8 mouse cellular contexts compared by ENCODE assay signal in the genomic region with DNA sequence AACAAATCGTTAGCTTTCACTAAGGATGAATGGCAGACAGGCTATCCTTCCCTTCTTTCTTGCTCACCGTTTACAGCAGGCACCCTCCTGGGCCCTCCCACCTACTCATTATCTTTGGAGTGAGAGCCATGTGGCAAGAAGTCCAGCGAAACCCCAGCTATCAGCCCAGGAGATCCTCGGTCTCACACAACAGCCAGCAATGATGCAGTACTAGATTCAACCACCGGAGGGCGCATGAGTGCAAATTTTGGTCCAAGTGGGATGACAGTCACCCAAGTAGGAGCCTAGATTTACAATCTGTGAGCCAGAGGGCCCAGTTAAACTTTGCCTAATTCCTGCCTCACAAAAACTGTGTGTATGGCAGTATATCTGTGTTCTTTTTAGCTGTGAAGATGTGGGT. TPM values are rescaled to one million over a fixed set of nuclear protein-coding genes. Genes with fewer than 3 reads are reported as not detected.
DNase-seq lines count a peak whose midpoint lies in the region; ATAC-seq and TF ChIP-seq lines count a peak whose summit lies in the region.

No protein-coding gene starts in this region.

- H3K27me3 ChIP-seq in MEL (ENCODE audit: control insufficient read depth in 1 of 2, insufficient read depth in 2 of 2, low read length in 2 of 2): no peaks in the 10 kb centered on the region
- H3K27me3 ChIP-seq in cerebellum, adult 2 months (ENCODE audit: control insufficient read depth, insufficient read depth, low read length): no peaks in the 10 kb centered on the region
- peaks cover 19% of the 10 kb centered on the region for H3K27me3 ChIP-seq in lung, embryonic 14.5 days (ENCODE audit: insufficient read depth, low read length)

- TF ChIP-seq RAD21 in MEL (IDR thresholded peaks at IDR 0.05; ENCODE audit: low read depth, low read length): peak; percentile 86

- no peaks in the 10 kb centered on the region for H3K9me3 ChIP-seq in MEL (replicated peaks; ENCODE audit: insufficient read depth, low read length)
- no peaks in the 10 kb centered on the region for H3K9me3 ChIP-seq in lung, embryonic 14.5 days (ENCODE audit: low read depth, low read length)

- H3K4me3 ChIP-seq in MEL (ENCODE audit: control insufficient read depth in 1 of 2, insufficient read depth in 1 of 2, low read depth in 2 of 2, low read length in 2 of 2): peak overlapping the region; percentile 41 to 50
- peak overlapping the region; percentile 7 for H3K4me3 ChIP-seq in cerebellum, adult 2 months (replicated peaks; ENCODE audit: insufficient read depth, low read depth, low read length)
- peak overlapping the region; percentile 32; the same call in 1 of the 2 replicates for H3K4me3 ChIP-seq in layer of hippocampus, adult 2 months
- no peak overlapping the region for H3K4me3 ChIP-seq in lung, embryonic 14.5 days (ENCODE audit: low read depth, low read length)

- peak; percentile 79 to 96 (median 92) for TF ChIP-seq CTCF in MEL (IDR thresholded peaks at IDR 0.05 in 2 of 3, conservative IDR thresholded peaks at IDR 0.05 in 1 of 3; ENCODE audit: control insufficient read depth in 1 of 3, insufficient read depth in 1 of 3, low read depth in 2 of 3, low read length in 3 of 3, poor library complexity in 1 of 3, severe bottlenecking in 1 of 3)
- TF ChIP-seq CTCF in cerebellum, adult 2 months (IDR thresholded peaks at IDR 0.05; ENCODE audit: borderline replicate concordance, insufficient read depth, low read depth, low read length): peak; percentile 93
- TF ChIP-seq CTCF in layer of hippocampus, adult 2 months (conservative IDR thresholded peaks at IDR 0.05): peak; percentile 95
- TF ChIP-seq CTCF in lung, embryonic 14.5 days (IDR thresholded peaks at IDR 0.05; ENCODE audit: low read depth): peak; percentile 96

- H3K79me2 ChIP-seq in MEL (ENCODE audit: control insufficient read depth, insufficient read depth, low read length, poor library complexity): peaks cover 8% of the 10 kb centered on the region; the same call in 1 of the 2 replicates

- TF ChIP-seq POLR2A in MEL (IDR thresholded peaks at IDR 0.05; ENCODE audit: control insufficient read depth in 1 of 2, insufficient read depth in 1 of 2, low read depth in 1 of 2, low read length in 2 of 2, poor library complexity in 1 of 2): no peak
- no peak for TF ChIP-seq POLR2A in cerebellum, adult 2 months (IDR thresholded peaks at IDR 0.05; ENCODE audit: borderline replicate concordance, insufficient read depth, low read length)

- 0 out of 2 replicates have a peak overlapping the region, but pooled peaks have one; percentile 15 for H3K4me2 ChIP-seq in lung, embryonic 14.5 days

- TF ChIP-seq EP300 in MEL (IDR thresholded peaks at IDR 0.05; ENCODE audit: low read depth in 1 of 2, low read length in 2 of 2): no peak

- H3K9ac ChIP-seq in MEL (ENCODE audit: control insufficient read depth, low read depth, low read length, poor library complexity, severe bottlenecking): peak overlapping the region; percentile 38
- no peak overlapping the region for H3K9ac ChIP-seq in lung, embryonic 14.5 days

- H3K27ac ChIP-seq in MEL (ENCODE audit: control insufficient read depth, low read depth, low read length): no peak overlapping the region
- no peak overlapping the region for H3K27ac ChIP-seq in cerebellum, adult 2 months (ENCODE audit: insufficient read depth, low read length)
- H3K27ac ChIP-seq in layer of hippocampus, adult 2 months: peak overlapping the region; percentile 43
- no peak overlapping the region for H3K27ac ChIP-seq in lung, embryonic 14.5 days (ENCODE audit: low read depth)

- peak; percentile 91 for DNase-seq in MEL (ENCODE audit: low read depth, low spot score)
- peak; percentile 82 to 95 for DNase-seq in cerebellum, adult 2 months
- peak; percentile 85 for DNase-seq in forelimb bud, embryonic 11.5 days (ENCODE audit: low read depth, low spot score)
- peak; percentile 93 for DNase-seq in heart, postnatal 4 days
- peak; percentile 89 to 98 for DNase-seq in layer of hippocampus, adult 2 months (ENCODE audit: low spot score in 2 of 2)
- DNase-seq in lung, embryonic 14.5 days: peak; percentile 96
- DNase-seq in ovary, adult 18-20 months (ENCODE audit: low spot score): peak; percentile 69
- peak; percentile 78 for DNase-seq in thymus, postnatal 0 days (ENCODE audit: low spot score)

- WGBS in cerebellum, adult 2 months: 1% methylated on average over 6 of the region's 6 CpGs
- 7% methylated on average over 6 of the region's 6 CpGs for WGBS in lung, embryonic 14.5 days

- H3K36me3 ChIP-seq in MEL (ENCODE audit: control insufficient read depth in 1 of 2, insufficient read depth in 2 of 2, low read length in 2 of 2): peaks cover 0 to 24% of the 10 kb centered on the region in 2 experiments; a peak in 2 of 4 replicates
- H3K36me3 ChIP-seq in lung, embryonic 14.5 days (ENCODE audit: insufficient read depth): no peaks in the 10 kb centered on the region

- peak; percentile 76; the same call in 1 of the 2 replicates for ATAC-seq in lung, embryonic 14.5 days (ENCODE audit: insufficient read depth)

- H3K4me1 ChIP-seq in MEL (ENCODE audit: control insufficient read depth in 1 of 2, insufficient read depth in 2 of 2, low read length in 2 of 2): peaks cover 11 to 35% of the 10 kb centered on the region in 2 experiments
- H3K4me1 ChIP-seq in cerebellum, adult 2 months (ENCODE audit: control insufficient read depth, insufficient read depth, low read length): peaks cover 4% of the 10 kb centered on the region; the same call in 1 of the 2 replicates
- 0 out of 2 replicates have a peak, but pooled peaks cover 7% of the 10 kb centered on the region for H3K4me1 ChIP-seq in lung, embryonic 14.5 days (ENCODE audit: insufficient read depth)

TF ChIP-seq in MEL, 35 proteins besides CTCF, POLR2A, EP300 and RAD21:
- TF ChIP-seq USF1 (IDR thresholded peaks at IDR 0.05; ENCODE audit: low read depth, low read length): no peak
- TF ChIP-seq SIN3A (IDR thresholded peaks at IDR 0.05; ENCODE audit: low read length): peak; percentile 52; the same call in 1 of the 2 replicates
- TF ChIP-seq GABPA (IDR thresholded peaks at IDR 0.05; ENCODE audit: low read depth, low read length): no peak
- TF ChIP-seq ZNF384 (IDR thresholded peaks at IDR 0.05; ENCODE audit: low read depth, low read length): peak; percentile 47; the same call in 1 of the 2 replicates
- no peak for TF ChIP-seq E2F4 (IDR thresholded peaks at IDR 0.05; ENCODE audit: borderline replicate concordance, low read depth, low read length)
- TF ChIP-seq RCOR1 (IDR thresholded peaks at IDR 0.05; ENCODE audit: low read depth, low read length): peak; percentile 78
- TF ChIP-seq ZC3H11A (IDR thresholded peaks at IDR 0.05; ENCODE audit: low read depth, low read length): peak; percentile 76
- peak; percentile 94 for TF ChIP-seq SMC3 (IDR thresholded peaks at IDR 0.05; ENCODE audit: low read depth, low read length)
- TF ChIP-seq JUND (IDR thresholded peaks at IDR 0.05; ENCODE audit: low read depth, low read length): no peak

RNA-seq across cellular contexts. Expression of a gene that starts 5.2 kb away (rescaled TPM):
- 469 and 780 TPM in 2 replicates for total RNA-seq in MEL (2012; rRNA removed)
- 1,000 to 10,000 TPM in 1 of 2 experiments, not detected in 1; 2,013 TPM for polyA plus RNA-seq in MEL (2012; ENCODE audit: insufficient read depth in 1 of 2, insufficient read length in 2 of 2, low read depth in 1 of 2, low replicate concordance in 2 of 2, missing spikeins in 1 of 2)
- 579 and 685 TPM in 2 replicates for polyA plus RNA-seq in cerebellum, adult 2 months (2012; rRNA removed)
- 10 to 100 TPM; 35.5 to 37.4 TPM for total RNA-seq in heart, postnatal 4 days (2021)
- 100 to 1,000 TPM; 545 to 546 TPM for total RNA-seq in layer of hippocampus, adult 2 months (2021)
- polyA plus RNA-seq in lung, embryonic 14.5 days (2014; fragmentation: Nextera tagmentation; extraction: Ambion mirVana): 12.3 and 15.2 TPM in 2 replicates
- 44.8 and 45.7 TPM in 2 replicates for polyA plus RNA-seq in thymus, postnatal 0 days (2015; fragmentation: Nextera tagmentation; extraction: Ambion mirVana)

RNA-seq across cellular contexts. Expression of a gene that starts 11.6 kb away (rescaled TPM):
- 1,017 and 1,342 TPM in 2 replicates for total RNA-seq in MEL (2012; rRNA removed)
- 1,000 to 10,000 TPM; 1,189 to 2,940 TPM for polyA plus RNA-seq in MEL (2012; ENCODE audit: insufficient read depth in 1 of 2, insufficient read length in 2 of 2, low read depth in 1 of 2, low replicate concordance in 2 of 2, missing spikeins in 1 of 2)
- 1,145 and 1,309 TPM in 2 replicates for polyA plus RNA-seq in cerebellum, adult 2 months (2012; rRNA removed)
- total RNA-seq in heart, postnatal 4 days (2021): 100 to 1,000 TPM; 168 to 174 TPM
- total RNA-seq in layer of hippocampus, adult 2 months (2021): 100 to 1,000 TPM; 636 to 650 TPM
- 57.4 and 71.3 TPM in 2 replicates for polyA plus RNA-seq in lung, embryonic 14.5 days (2014; fragmentation: Nextera tagmentation; extraction: Ambion mirVana)
- 112 and 124 TPM in 2 replicates for polyA plus RNA-seq in thymus, postnatal 0 days (2015; fragmentation: Nextera tagmentation; extraction: Ambion mirVana)

RNA-seq across cellular contexts. Expression of a gene that starts 14.8 kb away (rescaled TPM):
- not detected in 2 replicates for total RNA-seq in MEL (2012; rRNA removed)
- not detected for polyA plus RNA-seq in MEL (2012; ENCODE audit: insufficient read depth in 1 of 2, insufficient read length in 2 of 2, low read depth in 1 of 2, low replicate concordance in 2 of 2, missing spikeins in 1 of 2)
- polyA plus RNA-seq in cerebellum, adult 2 months (2012; rRNA removed): 1,323 and 1,416 TPM in 2 replicates
- total RNA-seq in heart, postnatal 4 days (2021): 10 to 100 TPM; 26.7 to 28.1 TPM
- total RNA-seq in layer of hippocampus, adult 2 months (2021): 1,000 to 10,000 TPM; 1,175 to 1,192 TPM
- 2.9 TPM in 2 replicates for polyA plus RNA-seq in lung, embryonic 14.5 days (2014; fragmentation: Nextera tagmentation; extraction: Ambion mirVana)
- polyA plus RNA-seq in thymus, postnatal 0 days (2015; fragmentation: Nextera tagmentation; extraction: Ambion mirVana): 3.6 and 4.6 TPM in 2 replicates

RNA-seq across cellular contexts. Expression of a gene that starts 30.2 kb away (rescaled TPM):
- total RNA-seq in MEL (2012; rRNA removed): not detected in 2 replicates
- polyA plus RNA-seq in MEL (2012; ENCODE audit: insufficient read depth in 1 of 2, insufficient read length in 2 of 2, low read depth in 1 of 2, low replicate concordance in 2 of 2, missing spikeins in 1 of 2): not detected
- polyA plus RNA-seq in cerebellum, adult 2 months (2012; rRNA removed): not detected in 2 replicates
- not detected for total RNA-seq in heart, postnatal 4 days (2021)
- total RNA-seq in layer of hippocampus, adult 2 months (2021): not detected
- polyA plus RNA-seq in lung, embryonic 14.5 days (2014; fragmentation: Nextera tagmentation; extraction: Ambion mirVana): not detected in 2 replicates
- polyA plus RNA-seq in thymus, postnatal 0 days (2015; fragmentation: Nextera tagmentation; extraction: Ambion mirVana): 4.9 and 5.6 TPM in 2 replicates

RNA-seq across cellular contexts. Expression of a gene that starts 47.1 kb away (rescaled TPM):
- 71.6 and 75.5 TPM in 2 replicates for total RNA-seq in MEL (2012; rRNA removed)
- 100 to 1,000 TPM; 110 to 292 TPM for polyA plus RNA-seq in MEL (2012; ENCODE audit: insufficient read depth in 1 of 2, insufficient read length in 2 of 2, low read depth in 1 of 2, low replicate concordance in 2 of 2, missing spikeins in 1 of 2)
- polyA plus RNA-seq in cerebellum, adult 2 months (2012; rRNA removed): 29.1 and 30.5 TPM in 2 replicates
- 10 to 100 TPM; 45.1 to 52.7 TPM for total RNA-seq in heart, postnatal 4 days (2021)
- 10 to 100 TPM; 62.9 to 66.3 TPM for total RNA-seq in layer of hippocampus, adult 2 months (2021)
- polyA plus RNA-seq in lung, embryonic 14.5 days (2014; fragmentation: Nextera tagmentation; extraction: Ambion mirVana): 118 and 126 TPM in 2 replicates
- polyA plus RNA-seq in thymus, postnatal 0 days (2015; fragmentation: Nextera tagmentation; extraction: Ambion mirVana): 48.3 and 54.2 TPM in 2 replicates

Comparison
In these comparisons a context has a peak if more than half of its experiments do, and no peak if none do; other contexts are left out.
1. RNA of a gene that starts 14.8 kb away (polyA plus RNA-seq): 1,323 to 1,416 TPM in cerebellum, adult 2 months; 3.6 to 4.6 TPM in thymus, postnatal 0 days, 2.9 TPM in lung, embryonic 14.5 days and not detected in MEL; every median in the first group is over 100 times any median in the second.
2. Peak in every context shown above with its lines, with median percentiles within 50 percentile points of each other: DNase-seq and CTCF ChIP-seq.